Mouse (Mus musculus) testis, postnatal 14 days (tissue): Measurements from ENCODE around the gene Adcyap1r1.

Source experiments
- DNase-seq: peaks from one replicate; pipeline ENCODE4 v3.0.0; 2021; ENCODE audit warnings: low spot score

The Adcyap1r1 gene

DNA sequence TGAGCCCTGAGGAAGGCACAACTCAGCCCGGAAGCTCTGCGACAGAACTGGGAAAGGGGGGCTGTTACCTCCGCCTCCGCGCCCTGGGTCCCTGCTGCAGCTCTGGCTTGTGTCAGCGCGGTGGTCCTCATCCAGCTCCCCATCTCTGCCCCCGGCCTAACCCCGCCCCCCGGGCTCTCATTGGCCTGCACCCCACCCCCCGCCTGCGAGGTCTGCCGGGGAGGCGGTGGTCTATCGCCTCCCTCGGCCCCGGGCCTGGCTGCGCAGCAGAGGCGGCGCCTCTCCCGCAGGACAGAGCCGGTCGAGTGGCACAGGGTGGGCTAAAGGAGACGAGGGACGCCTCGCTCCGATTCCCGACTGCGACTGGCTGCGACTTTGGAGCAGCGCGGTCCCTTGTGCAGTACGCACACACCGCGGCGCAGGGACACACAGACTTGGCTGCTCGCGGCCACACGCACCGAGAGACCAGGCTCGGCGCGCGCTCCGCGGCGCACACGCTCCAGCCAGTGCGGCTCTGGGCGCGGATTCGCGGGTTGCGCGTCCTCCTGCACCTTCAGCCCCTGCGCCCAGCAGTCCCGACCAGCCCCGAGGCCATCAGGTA is at the start of gene Adcyap1r1:
TSS of gene Adcyap1r1 (plus strand) at position 208 of the 601 bp plus-strand sequence.
- no peak for DNase-seq

DNA sequence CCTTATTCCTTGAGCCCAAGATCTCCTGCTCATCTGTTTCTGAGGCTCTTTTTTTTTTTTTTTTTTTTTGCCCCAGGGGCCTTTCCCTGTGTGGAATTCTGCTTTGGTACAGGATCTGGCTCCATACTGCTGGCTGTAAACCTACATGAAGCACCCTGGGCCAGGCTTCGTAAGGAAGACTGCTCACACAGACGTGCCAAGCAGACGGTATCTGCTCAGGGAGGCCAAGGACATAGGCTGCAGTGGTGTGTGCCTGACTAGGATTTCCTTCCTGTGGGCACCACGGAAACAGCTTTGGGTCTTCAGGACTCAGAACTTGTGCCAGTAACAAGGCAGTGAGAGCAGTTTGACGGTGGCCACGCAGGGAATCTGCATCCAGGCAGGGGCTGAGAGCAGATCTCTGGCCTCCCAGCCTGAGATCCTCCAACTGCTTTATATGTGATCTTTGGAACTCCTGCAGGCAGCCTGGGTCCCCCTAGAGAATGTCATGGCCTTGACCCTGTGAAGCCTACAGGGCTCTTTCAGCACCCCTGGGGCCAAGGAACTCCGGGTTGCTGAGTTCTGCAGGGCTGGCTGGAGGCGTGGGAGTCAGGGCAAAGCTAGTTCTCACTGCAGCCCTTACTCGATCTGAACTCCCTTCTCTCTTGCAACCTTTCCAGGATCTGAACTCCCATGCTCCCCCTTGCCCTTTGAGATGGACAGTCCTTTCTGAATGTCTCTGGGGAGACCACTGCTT is 49.6 kb upstream of the Adcyap1r1 start:
- DNase-seq: peak; percentile 52

DNA sequence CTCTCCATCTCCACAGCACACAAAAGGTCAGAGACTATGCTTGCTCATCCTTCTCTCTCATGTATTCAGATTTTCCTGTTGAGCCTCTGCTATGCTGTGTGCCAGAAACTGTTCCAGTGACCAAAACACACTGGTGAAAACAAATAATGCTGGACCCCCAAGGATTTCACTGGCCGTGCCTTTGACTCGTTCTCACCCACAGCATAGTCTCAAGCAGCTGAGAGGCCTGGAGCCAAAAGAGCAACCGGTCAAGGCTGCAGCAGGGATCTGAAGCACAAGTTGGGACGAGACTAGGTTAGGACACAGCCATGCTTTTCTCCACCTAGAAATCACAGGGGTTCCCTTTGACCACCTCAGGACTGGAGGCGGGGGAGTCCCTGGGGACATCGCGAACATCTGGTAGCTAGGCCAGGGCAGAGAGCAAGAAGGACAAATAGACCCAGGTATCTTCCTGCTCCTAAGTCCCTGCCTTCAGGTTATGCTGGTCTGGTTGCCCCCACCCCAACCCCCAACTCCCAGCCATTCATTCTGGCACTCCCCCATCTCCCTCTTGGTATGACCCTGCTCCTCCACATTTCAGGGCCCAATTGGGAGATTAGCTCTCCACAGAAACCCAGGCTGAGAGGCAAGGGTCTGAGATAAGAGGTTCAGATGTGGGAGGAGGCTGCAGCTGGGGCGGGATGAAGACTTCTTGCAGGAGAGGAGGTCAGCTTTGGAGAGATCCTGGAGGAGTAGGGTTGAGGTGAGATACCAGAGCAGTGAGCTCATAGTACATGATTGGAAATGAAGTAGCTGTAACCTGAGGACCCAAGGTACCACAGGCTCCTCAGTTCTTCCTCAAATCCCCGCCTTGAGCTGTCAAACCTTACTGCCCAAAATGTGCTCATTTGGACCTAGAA is 48.1 kb upstream of the Adcyap1r1 start:
- peak; percentile 58 for DNase-seq

DNA sequence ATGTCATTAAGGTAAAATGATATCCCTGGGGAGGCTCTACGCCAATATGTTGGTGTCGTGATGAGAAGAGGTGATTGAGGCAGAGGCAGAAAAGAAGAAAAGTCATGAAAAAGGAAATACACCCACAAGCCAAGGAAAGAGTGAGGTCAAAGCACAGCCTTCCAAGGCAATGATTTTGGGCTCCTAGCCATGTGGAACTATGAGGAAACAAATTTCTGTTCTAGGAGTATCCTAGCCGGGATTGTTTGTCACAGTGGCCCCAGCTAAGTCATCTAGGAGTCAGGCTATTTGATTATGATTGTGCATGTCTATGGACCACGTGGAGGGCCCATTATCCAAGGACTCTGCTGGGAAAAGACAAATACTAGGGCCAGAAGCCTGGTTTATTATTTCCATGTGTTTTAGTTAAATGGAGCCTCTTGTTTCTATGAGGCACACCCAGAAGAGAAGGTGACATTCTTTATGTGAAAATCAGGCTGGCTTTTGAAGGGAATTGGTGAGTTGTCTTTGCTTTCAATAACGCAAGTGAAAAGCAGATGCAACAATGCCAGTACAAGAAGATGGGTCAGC is 47.3 kb upstream of the Adcyap1r1 start:
- DNase-seq: no peak

DNA sequence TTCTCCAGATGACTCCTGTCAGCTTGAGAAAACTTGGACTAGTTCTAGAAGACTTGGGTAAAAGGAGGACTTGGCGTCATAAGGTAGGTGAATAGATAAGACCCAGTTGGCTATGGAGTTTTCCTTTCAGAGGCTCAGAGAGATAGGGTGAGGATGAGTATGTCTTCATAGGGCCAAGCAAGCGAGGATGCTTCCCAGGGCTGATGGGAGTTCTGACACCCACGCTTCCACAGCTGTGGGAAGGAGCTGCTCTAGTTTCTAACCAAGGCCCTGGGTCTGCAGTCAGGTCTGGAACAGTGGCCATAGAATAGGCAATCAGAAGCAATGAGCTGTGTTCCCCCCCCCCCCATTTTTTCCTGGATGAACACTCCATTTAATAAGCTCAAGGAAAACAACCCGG is 44.4 kb upstream of the Adcyap1r1 start:
- no peak for DNase-seq

DNA sequence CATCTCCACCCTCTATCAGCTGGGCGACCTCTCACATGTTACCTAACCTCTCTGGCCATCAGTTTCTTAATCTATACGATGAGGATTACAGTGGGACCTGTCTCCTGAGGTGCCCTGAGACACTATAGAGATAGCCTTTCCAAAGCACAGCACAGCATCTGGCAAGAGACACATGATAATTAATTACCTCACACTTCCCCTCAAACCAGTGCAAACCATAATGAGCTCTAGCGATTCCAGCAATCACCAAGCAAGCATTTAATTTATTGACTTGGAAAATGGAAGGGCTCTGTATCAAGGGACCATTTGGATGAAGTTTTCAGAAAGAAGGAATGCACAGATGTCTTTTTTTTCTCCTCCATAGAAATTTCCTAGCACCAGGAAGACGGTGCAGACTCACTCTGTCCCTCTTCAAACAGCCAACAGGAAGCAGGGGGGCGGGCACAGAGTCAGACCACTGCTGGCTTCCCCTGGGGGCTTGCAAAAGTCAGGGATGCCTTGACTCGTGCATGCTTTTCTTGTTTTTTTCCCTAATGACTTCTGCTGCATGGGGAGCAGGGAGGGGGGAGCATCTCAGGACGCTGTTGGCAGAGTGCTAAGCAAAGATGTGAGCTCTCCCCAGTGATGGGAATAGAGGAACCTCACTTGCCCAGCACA is 41.5 kb upstream of the Adcyap1r1 start:
- no peak for DNase-seq

DNA sequence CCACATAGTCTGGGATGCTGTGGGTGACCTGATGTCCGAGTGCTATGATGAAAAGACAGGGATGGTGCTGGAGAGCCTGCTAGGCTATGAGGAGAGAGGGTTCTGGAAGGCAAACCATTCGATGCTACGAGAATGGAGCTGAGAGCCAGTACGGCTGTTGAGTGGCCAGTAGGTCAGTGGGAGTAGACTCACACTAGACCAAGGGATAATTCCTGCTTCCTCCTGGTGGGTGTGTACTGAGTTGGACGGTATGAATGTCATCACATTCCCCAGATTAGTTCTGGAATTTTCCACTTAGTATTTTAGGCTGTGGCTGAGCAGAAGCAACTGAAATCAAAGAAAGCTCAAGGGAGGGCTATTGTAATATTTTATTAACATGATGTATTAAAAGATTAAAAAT is 40.8 kb upstream of the Adcyap1r1 start:
- no peak for DNase-seq

DNA sequence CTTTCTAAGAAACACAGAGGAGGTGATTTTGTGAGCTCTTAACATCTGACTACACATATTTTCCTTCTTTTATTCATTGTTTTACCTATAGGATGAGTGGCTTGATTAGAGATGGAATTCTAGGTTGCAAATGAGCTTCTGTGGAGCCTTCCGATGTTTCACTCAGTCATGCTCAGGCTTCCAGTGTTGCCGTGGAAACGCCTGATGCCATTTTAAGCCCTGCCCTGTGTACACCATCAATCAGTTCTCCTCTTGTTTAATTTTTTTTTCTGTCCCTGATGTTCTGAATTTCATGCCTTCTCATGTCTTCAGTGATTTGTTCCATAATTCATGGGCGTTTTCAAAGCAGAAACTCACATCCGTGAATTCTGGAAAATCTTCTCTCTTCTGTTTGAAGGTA is 35.6 kb upstream of the Adcyap1r1 start:
- DNase-seq: no peak

DNA sequence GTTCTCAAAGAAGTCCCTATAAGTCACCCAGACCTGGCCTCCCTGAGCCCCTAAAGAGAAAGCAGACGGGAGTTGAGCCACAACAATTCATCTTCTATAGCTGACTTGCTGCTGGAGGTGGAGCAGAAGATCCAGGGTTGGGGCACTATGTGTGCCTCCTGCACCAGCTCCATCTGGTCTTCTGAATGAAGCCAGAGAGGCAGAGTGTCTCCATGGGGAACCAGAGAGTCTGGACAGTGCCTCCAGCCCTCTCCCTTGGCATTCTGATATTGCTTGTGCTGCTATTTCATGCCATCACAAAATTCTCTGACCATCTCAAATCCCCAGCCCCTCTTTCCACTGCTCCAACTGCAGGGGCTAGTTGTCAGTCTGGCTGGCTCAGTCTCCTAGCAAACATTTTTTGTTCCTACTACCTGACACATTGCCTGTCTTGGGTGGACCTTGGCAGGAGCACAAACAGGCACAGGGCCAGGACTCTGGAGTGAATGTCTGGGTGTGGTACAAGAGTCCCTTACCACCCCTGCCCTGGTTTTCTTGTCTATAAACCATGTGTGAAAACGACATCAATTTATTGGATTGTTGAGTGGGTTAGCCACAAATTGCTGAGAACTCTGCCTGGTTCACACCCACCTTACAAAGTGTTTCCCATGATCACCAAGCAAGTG is 32.9 kb upstream of the Adcyap1r1 start:
- no peak for DNase-seq

DNA sequence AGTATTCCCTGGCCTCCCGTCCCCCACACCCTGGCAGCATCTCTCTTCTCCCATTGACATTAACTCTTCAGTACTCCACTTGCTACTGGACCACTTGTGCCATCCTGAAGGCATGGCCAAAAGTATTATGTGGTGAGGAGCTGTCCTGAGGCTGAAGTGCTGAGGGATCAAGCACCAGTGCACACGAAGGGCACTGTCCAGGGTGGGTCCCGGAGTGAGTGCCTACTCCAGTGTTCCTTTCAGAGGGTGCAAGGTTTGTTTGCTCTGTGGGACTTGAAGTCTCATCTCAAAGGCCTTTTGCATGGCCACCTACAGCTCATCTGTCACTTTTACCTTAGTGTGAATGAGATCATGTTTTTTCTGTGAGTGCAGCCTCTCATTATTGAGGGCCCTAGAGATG is 31.4 kb upstream of the Adcyap1r1 start:
- DNase-seq: no peak

DNA sequence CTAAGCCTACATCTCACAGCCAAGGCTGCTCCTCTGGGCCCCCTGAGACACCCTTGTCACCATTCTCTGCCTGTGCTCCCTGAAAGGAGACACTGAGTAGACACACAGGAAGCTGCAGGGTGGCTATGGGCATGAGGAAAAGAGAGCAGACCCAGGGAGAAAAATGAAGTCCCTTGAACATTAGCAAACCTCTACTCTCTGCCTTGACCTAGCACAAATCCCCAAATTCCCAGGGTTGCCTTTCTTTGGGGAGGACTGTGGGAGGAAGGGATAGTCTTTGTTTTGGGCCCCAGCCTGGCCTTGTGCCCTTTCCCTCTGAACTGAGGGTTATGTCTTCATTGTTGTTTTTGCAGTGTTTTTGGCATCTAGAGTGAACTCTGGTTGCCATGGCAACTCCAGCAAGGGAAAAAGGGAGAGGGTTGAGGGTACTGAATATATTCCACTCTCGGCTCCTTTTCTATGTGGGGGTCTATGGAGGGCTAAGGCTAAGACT is 30.9 kb upstream of the Adcyap1r1 start:
- no peak for DNase-seq

DNA sequence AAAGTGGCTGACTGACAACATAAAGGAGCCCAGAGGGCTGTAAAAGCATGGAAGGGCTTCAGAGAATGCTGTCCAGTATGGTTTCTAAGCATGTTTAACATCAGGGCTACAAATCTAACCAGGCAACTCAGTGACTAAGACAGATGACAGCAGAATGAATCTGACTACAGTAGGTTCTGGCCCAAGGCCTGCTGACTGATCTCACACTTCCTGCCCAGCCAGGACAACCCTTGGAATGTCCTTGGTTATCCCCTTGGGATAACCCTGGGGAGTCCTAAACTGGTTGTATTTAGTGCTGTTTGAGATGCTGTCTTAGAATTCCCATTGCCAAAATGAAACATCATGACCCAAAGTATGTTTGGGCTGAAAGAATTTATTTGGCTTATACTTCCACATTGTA is 19.7 kb upstream of the Adcyap1r1 start:
- no peak for DNase-seq

DNA sequence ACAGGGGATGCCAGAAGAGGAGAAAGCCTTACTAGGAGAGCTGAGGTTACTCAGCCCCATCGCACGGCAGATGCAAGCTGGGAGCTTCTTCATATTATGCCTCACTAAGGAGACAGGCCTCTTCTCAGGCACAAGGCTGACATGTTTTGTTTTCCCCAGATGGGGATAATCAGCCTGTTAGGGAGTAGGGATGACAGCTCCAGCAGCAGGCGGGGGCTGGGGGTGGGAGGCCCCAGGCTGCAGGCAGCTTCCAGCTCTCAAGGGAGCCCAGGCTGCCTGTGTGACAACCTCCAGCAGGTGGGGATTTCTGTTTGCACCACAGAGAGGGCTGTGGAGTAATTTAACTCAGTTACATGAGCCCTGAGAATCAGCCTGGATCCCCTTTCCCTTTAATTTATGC is 17.4 kb upstream of the Adcyap1r1 start:
- DNase-seq: no peak

DNA sequence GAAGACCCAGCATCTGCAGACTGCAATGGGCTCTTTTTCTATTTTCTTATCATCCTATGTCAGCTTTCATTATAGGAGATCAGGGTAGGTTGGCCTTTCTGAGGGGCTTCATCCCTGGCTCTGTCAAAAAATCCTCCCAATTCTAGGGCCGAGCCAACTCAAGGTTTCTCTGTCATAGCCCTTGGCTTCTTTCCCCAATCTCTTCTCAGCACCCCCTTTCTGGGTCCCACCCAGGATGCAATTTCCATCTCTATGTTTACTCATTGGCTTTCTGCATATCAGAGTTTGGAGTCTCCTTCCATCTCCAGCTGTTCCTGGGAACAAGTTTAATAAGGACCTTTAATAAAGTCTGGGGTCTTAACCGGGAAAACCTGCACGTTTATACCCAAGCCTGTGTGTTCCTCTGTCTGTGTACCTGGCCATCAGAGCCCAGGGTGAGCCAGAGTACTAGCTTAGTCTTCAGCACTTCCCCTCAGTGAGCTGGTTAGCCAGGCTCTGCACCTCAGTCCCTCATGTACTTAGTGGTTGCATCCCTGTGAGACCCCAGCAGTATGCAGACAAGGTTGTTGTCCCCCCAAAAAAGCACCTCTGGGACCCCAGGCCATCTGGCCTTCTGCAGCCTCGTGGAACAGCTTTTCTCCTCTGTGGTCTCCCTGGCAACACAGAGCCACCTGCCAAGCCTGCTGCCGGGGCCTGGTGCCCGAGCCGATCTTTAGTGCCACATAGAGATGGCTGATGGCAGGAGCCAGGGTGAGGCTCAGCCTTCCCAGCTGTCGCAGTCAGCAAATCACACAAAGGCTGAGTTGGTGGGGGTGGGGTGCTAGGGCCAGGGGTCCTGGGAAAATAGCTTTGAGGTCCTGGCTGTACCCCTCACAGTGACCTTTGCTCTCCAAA is 16.3 kb upstream of the Adcyap1r1 start:
- no peak for DNase-seq

DNA sequence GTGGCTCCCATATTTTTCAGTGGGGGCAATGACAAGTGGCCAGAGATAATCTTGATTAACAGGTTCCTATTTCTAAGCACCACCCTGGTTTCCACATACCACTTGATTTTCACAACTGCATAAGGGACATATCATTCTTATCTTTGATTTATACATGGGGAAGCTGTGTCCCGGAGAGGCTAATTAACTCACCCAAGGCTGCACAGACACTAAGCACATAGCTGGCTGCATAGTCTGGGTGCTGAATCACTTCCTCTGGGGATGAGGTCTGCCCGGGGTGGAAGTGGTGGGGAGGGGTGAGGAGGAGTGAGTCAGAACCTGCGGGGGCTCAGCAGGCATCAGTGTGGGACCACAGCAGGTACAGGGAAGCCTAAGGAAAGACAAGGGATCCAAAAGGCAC is 13.9 kb upstream of the Adcyap1r1 start:
- DNase-seq: no peak

DNA sequence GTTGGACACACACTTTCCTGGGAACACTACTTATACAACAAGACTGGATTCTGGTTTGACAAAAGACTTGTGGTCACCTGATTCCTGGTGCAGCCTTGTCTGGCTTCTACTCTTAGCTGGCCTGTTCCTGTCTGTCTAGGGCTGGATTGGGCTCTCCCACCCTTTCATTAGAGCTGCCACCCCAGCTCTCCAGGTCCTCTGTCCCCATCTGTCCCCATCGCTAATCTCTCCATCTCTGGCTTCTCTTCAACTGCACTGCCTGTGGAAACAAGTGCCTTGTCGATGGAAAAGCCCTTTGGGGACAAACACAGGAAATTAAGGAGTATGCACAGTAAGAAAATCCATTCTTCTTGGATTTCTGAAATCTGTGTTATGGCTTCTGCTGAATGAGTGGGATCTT is 12.9 kb upstream of the Adcyap1r1 start:
- no peak for DNase-seq

DNA sequence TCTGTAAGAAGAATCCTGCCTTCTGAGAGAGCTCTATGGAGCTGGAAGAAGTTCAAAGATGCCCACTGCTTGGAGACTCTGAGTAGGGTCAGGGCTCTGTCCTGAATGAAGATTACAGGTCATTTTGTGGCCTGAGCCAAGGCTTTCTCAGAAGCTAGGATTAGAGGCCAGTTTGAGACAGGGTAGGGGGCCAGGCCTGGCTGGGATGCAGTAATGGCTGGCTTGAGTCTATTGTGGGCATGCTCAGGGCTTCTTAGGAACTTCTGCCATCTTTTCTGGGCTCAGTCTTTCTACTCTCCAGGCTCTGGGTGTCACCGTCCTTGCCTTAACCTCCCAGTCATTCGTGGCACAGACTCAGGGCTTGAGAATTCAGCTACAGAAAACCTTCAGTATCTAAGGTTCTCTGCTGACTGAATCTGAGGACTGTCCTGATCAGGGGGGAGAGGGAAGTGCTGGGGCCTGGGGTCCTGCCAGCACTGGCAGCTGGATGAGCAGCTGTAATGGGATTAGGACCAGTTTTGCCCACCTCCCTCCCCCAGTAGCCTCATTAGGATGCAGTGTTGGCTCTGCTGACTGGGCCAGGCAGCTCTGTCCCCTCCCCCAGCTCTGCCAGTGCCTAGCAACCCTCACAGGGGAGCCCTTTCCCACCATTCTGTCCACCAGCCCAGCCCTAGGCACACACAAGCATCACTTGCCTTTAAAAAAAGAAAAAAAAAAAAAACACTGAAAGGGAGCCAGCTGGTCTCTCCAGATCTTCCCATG is 7.7 kb upstream of the Adcyap1r1 start:
- DNase-seq: no peak

DNA sequence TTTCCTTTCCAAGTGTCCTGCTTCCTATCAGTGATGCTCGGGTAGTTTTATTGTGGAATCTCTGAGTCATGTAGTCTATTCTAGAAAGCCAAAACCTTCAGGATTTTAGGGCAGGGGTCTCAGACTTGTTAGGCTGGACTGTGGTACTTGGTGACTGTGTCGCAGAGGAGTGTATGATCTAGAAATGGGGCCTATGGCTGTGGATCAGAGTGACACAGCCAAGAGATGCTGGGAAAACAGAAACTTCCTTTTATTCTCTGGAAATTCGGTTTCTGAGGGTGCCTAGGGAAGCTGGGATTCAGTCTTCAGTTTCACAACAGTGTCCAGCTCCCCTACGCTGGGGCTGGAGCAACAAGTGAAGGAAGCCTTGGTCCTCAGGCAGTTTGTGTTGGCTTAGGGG is 7.1 kb upstream of the Adcyap1r1 start:
- no peak for DNase-seq

DNA sequence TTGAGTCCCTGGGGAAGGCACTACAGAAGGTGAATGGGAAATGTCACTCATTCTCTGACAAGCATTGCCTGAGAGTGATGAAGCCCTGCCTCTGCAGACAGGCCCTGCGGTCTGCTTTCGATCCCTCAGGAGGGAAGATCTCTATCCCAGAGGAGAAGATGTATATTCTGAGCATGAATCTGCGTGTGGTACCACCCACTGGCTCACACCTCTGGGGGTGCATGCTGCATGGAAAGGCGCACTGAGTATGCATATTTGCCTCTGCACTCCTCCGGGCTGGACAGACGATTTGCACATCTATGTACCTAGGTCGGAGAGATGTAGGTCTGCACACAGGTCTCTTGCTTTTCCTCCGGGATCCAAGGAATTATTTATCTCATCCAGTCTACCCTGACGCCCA is 3.6 kb upstream of the Adcyap1r1 start:
- no peak for DNase-seq
